Mouse (Mus musculus) brown adipose tissue, adult 24 weeks (tissue): ENCODE data around the gene Mybbp1a. TPM values are rescaled to one million over a fixed set of nuclear protein-coding genes. Genes with fewer than 3 reads are reported as not detected.
A peak's percentile ranks its signal among the peaks of the same experiment; 100 is the strongest.
"Not testable (repeated sequence)": the region's sequence is repeated elsewhere in the genome, so short reads cannot be mapped to it uniquely, and the experiment has no call there.

ENCODE experiments used
- H3K27ac ChIP-seq: fragments of 200-500 bp; replicated peaks from 2 replicates; pipeline ENCODE4 v1.5.1; 2012; ENCODE audit warnings: low read depth, mild to moderate bottlenecking, low read length
- H3K4me1 ChIP-seq: fragments of 200-500 bp; 2 replicates; pipeline ENCODE4 v1.6.1; 2012; ENCODE audit warnings: low read length, mixed read lengths; ENCODE audit not compliant: control insufficient read depth, insufficient read depth, insufficient read length
- H3K4me3 ChIP-seq: fragments of 200-500 bp; 2 replicates; pipeline ENCODE4 v1.5.1; 2012; ENCODE audit warnings: low read depth, mild to moderate bottlenecking, low read length, moderate library complexity; ENCODE audit not compliant: insufficient read depth
- polyA plus RNA-seq: library from polyadenylated mRNA; stranded (reverse); fragments of >200 nt; gene quantifications from 2 replicates; pipeline ENCODE4 v1.2.4, GENCODE M21; 2012; ENCODE audit not compliant: missing spikeins, insufficient read depth, insufficient read length

Mybbp1a gene
- polyA plus RNA-seq, 1 experiment = 23.2 TPM

- Histone ChIP-seq H3K4me1 (peaks cover 9% of the 10 kb centered on the region), H3K4me3 (no peak overlapping the region), H3K27ac (0 out of 2 replicates have a peak overlapping the region, but pooled peaks have one; percentile 12)
Measured at GRCm38 (mm10) chr11:72421518-72422278, 19.5 kb upstream of the Mybbp1a start.

DNA sequence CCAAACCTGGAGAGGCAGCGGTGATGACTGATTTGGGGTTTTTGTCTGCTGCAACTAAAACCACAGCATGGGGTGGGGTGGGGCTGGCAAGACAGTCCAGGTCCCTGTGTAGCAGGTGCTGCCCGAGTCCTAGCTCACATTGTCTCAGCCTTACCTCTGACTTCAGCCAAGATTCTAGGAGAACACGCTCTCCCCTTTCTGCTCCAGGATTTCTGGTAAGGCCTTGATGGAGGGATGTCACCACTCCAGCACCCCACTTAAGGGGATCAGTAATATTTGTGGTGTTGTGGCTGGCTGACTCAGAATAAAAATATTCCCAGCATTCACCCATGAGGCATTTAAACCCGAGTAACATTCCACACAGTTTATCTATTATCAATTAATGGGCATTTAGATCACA, 17.5 kb upstream of the Mybbp1a start:
- Histone ChIP-seq H3K27ac (no peak overlapping the region), H3K4me1 (0 out of 2 replicates have a peak, but pooled peaks cover under 1% of the 10 kb centered on the region), H3K4me3 (no peak overlapping the region)

DNA sequence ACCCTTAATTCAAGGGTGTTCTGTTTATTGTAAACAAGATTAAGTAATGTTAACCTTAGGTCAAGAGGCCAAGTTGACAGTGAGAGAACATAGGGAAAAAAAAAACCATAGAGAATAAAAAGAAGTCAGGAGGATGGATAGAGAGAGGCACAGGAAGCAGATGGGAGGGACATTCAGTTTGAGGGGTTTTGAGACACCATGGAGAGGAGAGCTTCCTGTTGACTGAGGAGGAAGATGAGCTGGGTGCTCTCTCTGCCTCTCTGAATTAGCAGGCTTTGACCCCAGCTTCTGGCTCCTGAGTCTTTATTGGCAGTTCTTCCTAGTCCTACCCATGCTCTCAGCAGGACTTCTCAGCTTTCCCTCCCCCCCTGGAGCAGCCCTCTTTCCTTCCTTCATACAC, 16.0 kb upstream of the Mybbp1a start:
- Histone ChIP-seq H3K4me1 (no peaks in the 10 kb centered on the region), H3K4me3 (no peak overlapping the region), H3K27ac (no peak overlapping the region)

DNA sequence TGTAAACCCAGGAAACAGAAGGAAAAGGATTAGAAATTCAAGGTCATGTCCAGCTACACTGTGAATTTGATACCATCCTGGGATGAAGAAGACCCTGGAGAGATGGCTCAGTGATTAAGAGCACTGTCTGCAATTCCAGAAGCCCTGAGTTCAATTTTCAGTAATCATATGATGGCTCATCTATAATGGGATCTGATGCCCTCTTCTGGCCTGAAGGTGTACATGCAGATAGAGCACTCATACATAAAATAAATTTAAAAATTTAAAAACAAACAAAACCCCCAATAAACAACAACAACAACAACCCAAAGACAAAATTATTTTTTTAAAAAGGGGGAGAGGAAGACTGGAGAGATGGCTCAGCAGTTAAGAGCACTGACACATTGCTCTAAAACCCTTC, 14.3 kb upstream of the Mybbp1a start:
- H3K4me1 ChIP-seq = no peaks in the 10 kb centered on the region

GRCm38 (mm10) chr11:72428694-72429093, 12.5 kb upstream of the Mybbp1a start:
- Histone ChIP-seq H3K27ac (no peak overlapping the region), H3K4me3 (no peak overlapping the region), H3K4me1 (no peaks in the 10 kb centered on the region)

More for the DNA sequence above, 14.3 kb upstream of the Mybbp1a start:
- Histone ChIP-seq H3K4me3 (no peak overlapping the region), H3K27ac (no peak overlapping the region)

DNA sequence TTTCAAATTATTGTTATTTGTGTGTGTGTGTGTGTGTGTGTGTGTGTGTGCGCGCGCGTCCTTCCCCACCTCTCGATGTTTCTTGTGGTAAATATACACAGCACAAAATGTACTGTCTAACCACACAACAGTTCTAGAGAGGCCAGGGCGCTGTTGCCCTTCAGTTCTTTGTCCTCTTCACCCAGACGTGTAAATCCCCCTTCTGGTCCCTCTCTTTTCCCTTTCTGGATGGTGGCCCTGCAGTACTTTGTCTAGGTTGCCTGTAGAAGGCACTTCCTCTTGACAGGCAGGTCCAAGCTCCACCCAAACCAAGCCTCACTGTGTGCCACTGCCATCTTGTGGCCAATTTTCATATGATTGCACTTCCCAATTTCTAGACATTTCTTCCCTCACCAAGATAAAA, 11.9 kb upstream of the Mybbp1a start:
- Histone ChIP-seq H3K4me3 (peak overlapping the region; percentile 17), H3K27ac (no peak overlapping the region)

DNA sequence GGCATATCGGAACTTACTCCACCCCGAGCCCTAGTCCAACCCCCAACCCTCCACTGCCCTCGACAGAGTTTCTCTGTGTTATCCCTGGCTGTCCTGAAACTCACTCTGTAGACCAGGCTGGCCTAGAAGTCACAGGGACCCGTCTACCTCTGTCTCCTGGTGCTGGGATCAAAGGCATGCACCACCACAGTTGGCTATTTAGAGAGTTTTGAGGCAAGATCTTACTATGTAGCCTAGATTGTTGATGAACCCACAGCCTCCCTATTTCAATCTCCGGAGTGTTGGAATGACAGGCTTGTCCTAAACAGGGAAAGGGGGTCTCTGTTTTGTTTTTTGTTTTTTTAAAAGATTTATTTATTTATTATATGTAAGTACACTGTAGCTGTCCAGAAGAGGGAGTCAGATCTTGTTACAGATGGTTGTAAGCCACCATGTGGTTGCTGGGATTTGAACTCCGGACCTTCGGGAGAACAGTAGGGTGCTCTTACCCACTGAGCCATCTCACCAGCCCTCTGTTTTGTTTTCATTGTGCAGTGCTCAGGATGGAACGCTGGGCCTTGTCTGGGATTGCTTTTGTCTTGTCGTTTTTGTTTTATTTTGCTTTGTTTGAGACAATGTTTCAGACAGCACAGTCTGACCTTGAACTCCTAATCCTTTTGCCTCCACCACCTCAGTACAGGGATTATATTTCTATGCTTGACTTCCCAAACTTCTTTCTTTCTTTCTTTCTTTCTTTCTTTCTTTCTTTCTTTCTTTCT, 10.7 kb upstream of the Mybbp1a start:
- H3K27ac ChIP-seq, H3K4me3 ChIP-seq, H3K4me1 ChIP-seq: not testable (repeated sequence)

More for the DNA sequence above, 11.9 kb upstream of the Mybbp1a start:
- no peaks in the 10 kb centered on the region for H3K4me1 ChIP-seq

- H3K27ac ChIP-seq = no peak within 1 kb of the TSS
- H3K4me3 ChIP-seq = no peak within 1 kb of the TSS
- peaks cover 14% of the 10 kb centered on the region; the same call in 1 of the 2 replicates for H3K4me1 ChIP-seq
Measured at GRCm38 (mm10) chr11:72434963-72435693, 6.0 kb upstream of the Mybbp1a start, which contains the start of gene Ggt6. Gene Ggt6, plus strand, starts transcription at chr11:72435526.

GRCm38 (mm10) chr11:72435694-72436045, 5.5 kb upstream of the Mybbp1a start:
- no peak overlapping the region for H3K4me3 ChIP-seq
- no peak overlapping the region for H3K27ac ChIP-seq
- peaks cover 14% of the 10 kb centered on the region; the same call in 1 of the 2 replicates for H3K4me1 ChIP-seq

DNA sequence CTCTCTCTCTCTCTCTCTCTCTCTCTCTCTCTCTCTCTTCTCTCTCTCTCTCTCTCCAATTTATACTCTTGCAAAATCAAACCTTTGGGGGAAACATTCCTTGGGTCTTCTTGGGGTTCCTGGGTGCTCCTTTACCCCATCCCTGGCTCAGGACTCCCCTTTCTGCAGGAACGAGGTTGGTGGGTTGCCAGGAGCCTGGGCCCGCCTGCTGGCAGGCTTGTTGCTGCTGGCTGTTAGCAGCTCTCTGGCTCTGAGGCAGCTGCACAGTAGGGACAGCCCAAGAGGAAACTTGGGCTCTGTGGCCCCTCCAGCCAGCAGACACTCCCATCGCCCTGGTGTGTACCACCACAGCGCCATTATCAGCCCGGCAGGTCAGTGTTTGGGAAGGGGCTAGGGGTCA, 4.9 kb upstream of the Mybbp1a start:
- Histone ChIP-seq H3K4me1 (peaks cover 14% of the 10 kb centered on the region; the same call in 1 of the 2 replicates), H3K4me3 (no peak overlapping the region), H3K27ac (no peak overlapping the region)

GRCm38 (mm10) chr11:72436756-72437650, 4.2 kb upstream of the Mybbp1a start:
- no peak overlapping the region for H3K27ac ChIP-seq
- no peak overlapping the region for H3K4me3 ChIP-seq
- peaks cover 14% of the 10 kb centered on the region; the same call in 1 of the 2 replicates for H3K4me1 ChIP-seq

DNA sequence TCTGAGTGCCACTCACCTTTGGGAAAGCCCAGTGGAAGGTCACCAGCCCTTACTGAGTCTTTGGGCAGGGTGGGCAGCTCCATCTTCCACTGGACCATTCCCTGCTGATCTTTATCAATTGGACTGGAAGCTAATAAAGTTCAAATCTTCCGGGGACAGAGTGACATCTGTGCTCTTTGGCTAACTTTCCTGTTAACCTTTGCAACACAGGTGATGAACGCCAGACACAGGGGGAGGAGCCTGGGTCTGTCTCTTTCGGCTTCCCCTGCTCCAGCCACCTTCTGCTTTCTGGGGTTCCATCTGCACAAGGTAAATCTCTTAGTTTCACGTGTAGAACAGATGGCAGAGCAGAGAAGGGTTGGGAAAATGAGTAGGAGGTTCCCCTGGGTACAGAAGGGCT, 2.7 kb upstream of the Mybbp1a start:
- Histone ChIP-seq H3K4me1 (peaks cover 14% of the 10 kb centered on the region; the same call in 1 of the 2 replicates), H3K27ac (no peak overlapping the region), H3K4me3 (no peak overlapping the region)

GRCm38 (mm10) chr11:72440597-72440964, 574 bp upstream of the Mybbp1a start:
- Histone ChIP-seq H3K4me1 (peaks cover 11% of the 10 kb centered on the region; the same call in 1 of the 2 replicates), H3K27ac (peak overlapping the region; percentile 81; the same call in 1 of the 2 replicates), H3K4me3 (peak overlapping the region; percentile 79)

GRCm38 (mm10) chr11:72446311-72447105, 5.4 kb downstream of the Mybbp1a start:
- Histone ChIP-seq H3K4me3 (no peak overlapping the region), H3K4me1 (no peaks in the 10 kb centered on the region), H3K27ac (no peak overlapping the region)
